Mouse (Mus musculus): ENCODE results near the gene 4932415D10Rik. TPM values are rescaled to one million over a fixed set of nuclear protein-coding genes. Genes with fewer than 3 reads are reported as not detected.

Gene 4932415D10Rik
- total RNA-seq (2012; rRNA removed) = not detected in 2 replicates

- H3K4me3 ChIP-seq (ENCODE audit: insufficient read depth in 1 of 2, low read depth in 1 of 2, low read length in 2 of 2, poor library complexity in 1 of 2, severe bottlenecking in 1 of 2) = no peak within 1 kb of the TSS
- DNase-seq (ENCODE audit: low read depth, low spot score) = no peak
- H3K4me1 ChIP-seq (ENCODE audit: control insufficient read depth in 2 of 2, insufficient read depth in 2 of 2, low read length in 2 of 2, poor library complexity in 1 of 2) = no peaks in the 10 kb centered on the region
- no peaks in the 10 kb centered on the region for H3K9me3 ChIP-seq (ENCODE audit: control insufficient read depth, insufficient read depth, low read depth, low read length)
- no peak within 1 kb of the TSS for H3K27ac ChIP-seq (ENCODE audit: insufficient read depth, low read depth, low read length, poor library complexity, severe bottlenecking)
- in situ Hi-C loops (cut with MboI; ENCODE audit: low sequenced_read_pairs in 2 of 2, unreplicated experiment in 2 of 2) = no loop called here
- H3K9ac ChIP-seq (ENCODE audit: insufficient read depth, low read depth, low read length, poor library complexity, severe bottlenecking) = no peak within 1 kb of the TSS
- no peaks in the 10 kb centered on the region for H3K36me3 ChIP-seq (ENCODE audit: control insufficient read depth, insufficient read depth, low read length, poor library complexity, severe bottlenecking)
- TF ChIP-seq ZC3H11A (IDR thresholded peaks at IDR 0.05; ENCODE audit: borderline replicate concordance, low read depth, low read length) = no peak
- TF ChIP-seq CHD2 (IDR thresholded peaks at IDR 0.05; ENCODE audit: low read depth, low read length) = no peak
Observed at GRCm38 (mm10) chr10:82316482-82316881, at the start of gene 4932415D10Rik. Gene 4932415D10Rik (minus strand): TSS chr10:82316582.

GRCm38 (mm10) chr10:82361911-82362310 lies 45.5 kb upstream of the 4932415D10Rik start:
- DNase-seq (ENCODE audit: low read depth, low spot score) = peak; percentile 47
- no peaks in the 10 kb centered on the region for H3K9me3 ChIP-seq (ENCODE audit: control insufficient read depth, insufficient read depth, low read depth, low read length)
- no peak overlapping the region for H3K9ac ChIP-seq (ENCODE audit: insufficient read depth, low read depth, low read length, poor library complexity, severe bottlenecking)
- H3K4me3 ChIP-seq (ENCODE audit: insufficient read depth in 1 of 2, low read depth in 1 of 2, low read length in 2 of 2, poor library complexity in 1 of 2, severe bottlenecking in 1 of 2) = no peak overlapping the region
- no peaks in the 10 kb centered on the region for H3K36me3 ChIP-seq (ENCODE audit: control insufficient read depth, insufficient read depth, low read length, poor library complexity, severe bottlenecking)
- peaks cover 4 to 7% of the 10 kb centered on the region in 2 experiments; a peak in 1 of 4 replicates for H3K4me1 ChIP-seq (ENCODE audit: control insufficient read depth in 2 of 2, insufficient read depth in 2 of 2, low read length in 2 of 2, poor library complexity in 1 of 2)
- H3K27ac ChIP-seq (ENCODE audit: insufficient read depth, low read depth, low read length, poor library complexity, severe bottlenecking) = no peak overlapping the region
- in situ Hi-C loops (cut with MboI; ENCODE audit: low sequenced_read_pairs in 2 of 2, unreplicated experiment in 2 of 2) = no loop called here
- TF ChIP-seq ZC3H11A (IDR thresholded peaks at IDR 0.05; ENCODE audit: borderline replicate concordance, low read depth, low read length) (peak; percentile 47; the same call in 1 of the 2 replicates), ZNF384 (IDR thresholded peaks at IDR 0.05; ENCODE audit: low read depth, low read length) (no peak)

GRCm38 (mm10) chr10:82355401-82355800 lies 39.0 kb upstream of the 4932415D10Rik start:
- Histone ChIP-seq H3K4me1 (ENCODE audit: control insufficient read depth in 2 of 2, insufficient read depth in 2 of 2, low read length in 2 of 2, poor library complexity in 1 of 2) (peaks cover 4% of the 10 kb centered on the region in 2 experiments; a peak in 1 of 4 replicates), H3K9me3 (ENCODE audit: control insufficient read depth, insufficient read depth, low read depth, low read length) (no peaks in the 10 kb centered on the region), H3K36me3 (ENCODE audit: control insufficient read depth, insufficient read depth, low read length, poor library complexity, severe bottlenecking) (no peaks in the 10 kb centered on the region; the same call in 1 of the 2 replicates), H3K4me3 (ENCODE audit: insufficient read depth in 1 of 2, low read depth in 1 of 2, low read length in 2 of 2, poor library complexity in 1 of 2, severe bottlenecking in 1 of 2) (peak overlapping the region; percentile 20 to 98; a peak in 3 of 4 replicates), H3K9ac (ENCODE audit: insufficient read depth, low read depth, low read length, poor library complexity, severe bottlenecking) (peak overlapping the region; percentile 28; the same call in 1 of the 2 replicates), H3K27ac (ENCODE audit: insufficient read depth, low read depth, low read length, poor library complexity, severe bottlenecking) (no peak overlapping the region)
- peak; percentile 9 for DNase-seq (ENCODE audit: low read depth, low spot score)
- no peak for TF ChIP-seq ZNF384 (IDR thresholded peaks at IDR 0.05; ENCODE audit: low read depth, low read length)
- no peak for TF ChIP-seq ZC3H11A (IDR thresholded peaks at IDR 0.05; ENCODE audit: borderline replicate concordance, low read depth, low read length)
- no peak for TF ChIP-seq CHD2 (IDR thresholded peaks at IDR 0.05; ENCODE audit: low read depth, low read length)
- in situ Hi-C loops (cut with MboI; ENCODE audit: low sequenced_read_pairs in 2 of 2, unreplicated experiment in 2 of 2) = no loop called here

GRCm38 (mm10) chr10:82354083-82355010 lies 38.0 kb upstream of the 4932415D10Rik start, which contains the start of gene Gm4924:
Gene Gm4924 (plus strand): TSS chr10:82354255.
- peaks cover 4% of the 10 kb centered on the region in 2 experiments; a peak in 1 of 4 replicates for H3K4me1 ChIP-seq (ENCODE audit: control insufficient read depth in 2 of 2, insufficient read depth in 2 of 2, low read length in 2 of 2, poor library complexity in 1 of 2)
- in situ Hi-C loops (cut with MboI; ENCODE audit: low sequenced_read_pairs in 2 of 2, unreplicated experiment in 2 of 2) = no loop called here
- H3K36me3 ChIP-seq (ENCODE audit: control insufficient read depth, insufficient read depth, low read length, poor library complexity, severe bottlenecking) = no peaks in the 10 kb centered on the region; the same call in 1 of the 2 replicates
- H3K4me3 ChIP-seq (ENCODE audit: insufficient read depth in 1 of 2, low read depth in 1 of 2, low read length in 2 of 2, poor library complexity in 1 of 2, severe bottlenecking in 1 of 2) = peak within 1 kb of the TSS; percentile 87 to 98
- H3K27ac ChIP-seq (ENCODE audit: insufficient read depth, low read depth, low read length, poor library complexity, severe bottlenecking) = peak within 1 kb of the TSS; percentile 89
- peak within 1 kb of the TSS; percentile 95 for H3K9ac ChIP-seq (ENCODE audit: insufficient read depth, low read depth, low read length, poor library complexity, severe bottlenecking)
- no peaks in the 10 kb centered on the region for H3K9me3 ChIP-seq (ENCODE audit: control insufficient read depth, insufficient read depth, low read depth, low read length)
- peak; percentile 89 for DNase-seq (ENCODE audit: low read depth, low spot score)
- no peak for TF ChIP-seq ZC3H11A (IDR thresholded peaks at IDR 0.05; ENCODE audit: borderline replicate concordance, low read depth, low read length)
- TF ChIP-seq MAFK (IDR thresholded peaks at IDR 0.05; ENCODE audit: insufficient read depth, low read depth, low read length) = no peak
- 0 out of 2 replicates have a peak, but pooled peaks have one; percentile 58 for TF ChIP-seq HCFC1 (IDR thresholded peaks at IDR 0.05; ENCODE audit: borderline replicate concordance, insufficient read depth, low read length)
- peak; percentile 76; the same call in 1 of the 2 replicates for TF ChIP-seq CHD2 (IDR thresholded peaks at IDR 0.05; ENCODE audit: low read depth, low read length)

Measured in ES-E14 (cell line).